Mouse (Mus musculus) erythroblast, embryonic 14.5 days (primary cell): ENCODE measurements around the gene Gm10354.
"Not testable (repeated sequence)": the region's sequence is repeated elsewhere in the genome, so short reads cannot be mapped to it uniquely, and the experiment has no call there.

Source experiments
- GATA1 ChIP-seq: IDR thresholded peaks from 2 replicates; pipeline ENCODE4 v1.6.1; 2012; ENCODE audit warnings: low read length, inconsistent platforms, mixed read lengths
- TAL1 ChIP-seq: IDR thresholded peaks from 3 replicates; pipeline ENCODE4 v1.6.1; 2012; ENCODE audit warnings: low read length, inconsistent platforms, mixed read lengths

- not testable (repeated sequence) for TF ChIP-seq GATA1, TAL1
Observed at GRCm38 (mm10) chr5:14994124-14994523, 15.4 kb upstream of the Gm10354 start.
